Mouse (Mus musculus) activated CD4-positive, CD25-positive, alpha-beta regulatory T cell, adult 4 months (primary cell): ENCODE results near the gene 4931414P19Rik. TPM values are rescaled to one million over a fixed set of nuclear protein-coding genes. Genes with fewer than 3 reads are reported as not detected.

Experiments
- ATAC-seq: one replicate; pipeline ENCODE4 v1.8.0; 2017
- polyA plus RNA-seq, 2 experiments: library from polyadenylated mRNA; unstranded; fragments of 100-300 nt; shearing (Covaris generic); gene quantifications; one replicate each; pipeline ENCODE4 v1.2.1; 2017

Gene 4931414P19Rik
- 1 to 10 TPM; 2.3 TPM for polyA plus RNA-seq

GRCm38 (mm10) chr14:54605752-54606321, at the start of gene 4931414P19Rik:
TSS of gene 4931414P19Rik (minus strand) at chr14:54605993.
- ATAC-seq = no peak

- ATAC-seq = peak; percentile 83
Measured at GRCm38 (mm10) chr14:54653496-54653895, 47.7 kb upstream of the 4931414P19Rik start.

- no peak for ATAC-seq
Measured at GRCm38 (mm10) chr14:54652787-54653186, 47.0 kb upstream of the 4931414P19Rik start.

- no peak for ATAC-seq
Measured at GRCm38 (mm10) chr14:54651556-54651955, 45.8 kb upstream of the 4931414P19Rik start.

GRCm38 (mm10) chr14:54650621-54651454, 45.0 kb upstream of the 4931414P19Rik start:
- peak; percentile 74 for ATAC-seq

GRCm38 (mm10) chr14:54647900-54648299, 42.1 kb upstream of the 4931414P19Rik start:
- ATAC-seq = no peak

- no peak for ATAC-seq
Measured at GRCm38 (mm10) chr14:54646898-54647636, 41.3 kb upstream of the 4931414P19Rik start.

GRCm38 (mm10) chr14:54646455-54646854, 40.7 kb upstream of the 4931414P19Rik start:
- no peak for ATAC-seq

GRCm38 (mm10) chr14:54644294-54644693, 38.5 kb upstream of the 4931414P19Rik start:
- ATAC-seq = no peak

GRCm38 (mm10) chr14:54643011-54643410, 37.2 kb upstream of the 4931414P19Rik start:
- ATAC-seq = no peak

GRCm38 (mm10) chr14:54642224-54642944, 36.6 kb upstream of the 4931414P19Rik start:
- no peak for ATAC-seq

GRCm38 (mm10) chr14:54641305-54641969, 35.6 kb upstream of the 4931414P19Rik start, which contains the start of gene Cdh24:
TSS of gene Cdh24 (minus strand) at chr14:54641364.
- peak; percentile 90 for ATAC-seq

GRCm38 (mm10) chr14:54640946-54641304, 35.1 kb upstream of the 4931414P19Rik start, which contains the start of gene Gm17606:
TSS of gene Gm17606 (plus strand) at chr14:54640952.
- ATAC-seq = no peak

GRCm38 (mm10) chr14:54640121-54640520, 34.3 kb upstream of the 4931414P19Rik start:
- no peak for ATAC-seq

- no peak for ATAC-seq
Measured at GRCm38 (mm10) chr14:54638210-54638609, 32.4 kb upstream of the 4931414P19Rik start.

- ATAC-seq = no peak
Measured at GRCm38 (mm10) chr14:54636954-54637353, 31.2 kb upstream of the 4931414P19Rik start.

- no peak for ATAC-seq
Measured at GRCm38 (mm10) chr14:54634182-54634581, 28.4 kb upstream of the 4931414P19Rik start.

GRCm38 (mm10) chr14:54632252-54632651, 26.5 kb upstream of the 4931414P19Rik start:
- no peak for ATAC-seq

- no peak for ATAC-seq
Measured at GRCm38 (mm10) chr14:54631240-54631599, 25.4 kb upstream of the 4931414P19Rik start.

- ATAC-seq = no peak
Measured at GRCm38 (mm10) chr14:54630583-54631239, 24.9 kb upstream of the 4931414P19Rik start.

- no peak for ATAC-seq
Measured at GRCm38 (mm10) chr14:54629797-54630196, 24.0 kb upstream of the 4931414P19Rik start.
